ENCODE assay signal across 21 mouse cellular contexts in genomic region chr2:68244556-68244955, GRCm38 (mm10).
DNase-seq lines count a peak whose midpoint lies in the region; ATAC-seq and TF ChIP-seq lines count a peak whose summit lies in the region.
"Had no signal": no experiment of that assay in that cellular context is flagged by ENCODE, and none has a peak within 500 bp of the region (broad histone marks: within the 10 kb centered on the region; RNA-seq: fewer than 3 reads in every experiment).

No protein-coding gene starts in this region.

- TF ChIP-seq EP300 in heart, adult 2 months (IDR thresholded peaks at IDR 0.05; ENCODE audit: insufficient read depth, low read depth, low read length): no peak

- no peak for TF ChIP-seq CTCF in heart, adult 2 months (IDR thresholded peaks at IDR 0.05)
- TF ChIP-seq CTCF in midbrain, postnatal 0 days (IDR thresholded peaks at IDR 0.05): no peak

- H3K4me1 ChIP-seq in heart, embryonic 13.5 days: peaks cover 38% of the 10 kb centered on the region
- H3K4me1 ChIP-seq in heart, adult 2 months (ENCODE audit: control insufficient read depth, insufficient read depth, low read length): no peaks in the 10 kb centered on the region
- no peaks in the 10 kb centered on the region for H3K4me1 ChIP-seq in midbrain, embryonic 11.5 days (ENCODE audit: control insufficient read depth, insufficient read depth, low read length)
- no peaks in the 10 kb centered on the region for H3K4me1 ChIP-seq in midbrain, postnatal 0 days (ENCODE audit: insufficient read depth, low read length)
- H3K4me1 ChIP-seq in embryonic facial prominence, embryonic 10.5 days: peaks cover 19% of the 10 kb centered on the region
- H3K4me1 ChIP-seq: embryonic facial prominence, embryonic 15.5 days; hindbrain, embryonic 13.5 days had no signal

- peak overlapping the region; percentile 53 for H3K27ac ChIP-seq in heart, embryonic 13.5 days (replicated peaks)
- no peak overlapping the region for H3K27ac ChIP-seq in heart, adult 2 months
- H3K27ac ChIP-seq in midbrain, embryonic 11.5 days (ENCODE audit: low read depth, low read length): no peak overlapping the region
- no peak overlapping the region for H3K27ac ChIP-seq in midbrain, postnatal 0 days (ENCODE audit: low read depth, low read length)
- H3K27ac ChIP-seq in embryonic facial prominence, embryonic 10.5 days (replicated peaks): 0 out of 2 replicates have a peak overlapping the region, but pooled peaks have one; percentile 20
- H3K27ac ChIP-seq: embryonic facial prominence, embryonic 15.5 days; forebrain, embryonic 15.5 days; hindbrain, embryonic 13.5 days; hindbrain, postnatal 0 days had no signal

- intact Hi-C loops in heart, adult 2 months (cut with DNase I): no loop called here

- no peak overlapping the region for H3K9ac ChIP-seq in heart, embryonic 13.5 days
- H3K9ac ChIP-seq in heart, adult 2 months (ENCODE audit: low read depth, low read length): no peak overlapping the region
- H3K9ac ChIP-seq in midbrain, embryonic 11.5 days (ENCODE audit: low read length): no peak overlapping the region
- no peak overlapping the region for H3K9ac ChIP-seq in midbrain, postnatal 0 days (replicated peaks; ENCODE audit: low read length, poor library complexity, severe bottlenecking)
- H3K9ac ChIP-seq: embryonic facial prominence, embryonic 15.5 days; forebrain, embryonic 15.5 days; hindbrain, embryonic 13.5 days had no signal

- H3K27me3 ChIP-seq in heart, embryonic 13.5 days (replicated peaks): no peaks in the 10 kb centered on the region
- H3K27me3 ChIP-seq in heart, adult 2 months (ENCODE audit: control insufficient read depth, insufficient read depth, low read length): no peaks in the 10 kb centered on the region
- no peaks in the 10 kb centered on the region for H3K27me3 ChIP-seq in midbrain, embryonic 11.5 days (ENCODE audit: control insufficient read depth, insufficient read depth, low read length)
- no peaks in the 10 kb centered on the region for H3K27me3 ChIP-seq in midbrain, postnatal 0 days (ENCODE audit: insufficient read depth, low read length)
- H3K27me3 ChIP-seq in embryonic facial prominence, embryonic 10.5 days (replicated peaks; ENCODE audit: low read depth, poor library complexity, severe bottlenecking): no peaks in the 10 kb centered on the region
- H3K27me3 ChIP-seq: embryonic facial prominence, embryonic 15.5 days; forebrain, embryonic 15.5 days; hindbrain, embryonic 13.5 days had no signal

- DNase-seq in heart, adult 2 months: no peak
- peak; percentile 53 for DNase-seq in midbrain, embryonic 11.5 days (ENCODE audit: low spot score, missing footprints)
- no peak for DNase-seq in midbrain, postnatal 0 days (ENCODE audit: low spot score)
- DNase-seq in embryonic facial prominence, embryonic 10.5 days (ENCODE audit: low spot score): no peak
- no peak for DNase-seq in right cerebral cortex, postnatal 14 days
- no peak for DNase-seq in kidney, adult 8-10 months
- DNase-seq: adrenal gland, postnatal 14 days; cerebellum, adult 11-12 months; cerebellum, adult 9-11 months; cerebellum, postnatal 36 days; gastrocnemius, postnatal 10 days; heart, postnatal 36 days; kidney, adult 11 months had no signal

- TF ChIP-seq POLR2A in heart, adult 2 months (IDR thresholded peaks at IDR 0.05; ENCODE audit: insufficient read depth, low read depth, low read length): no peak

- no peak for ATAC-seq in heart, embryonic 13.5 days (ENCODE audit: extremely low read depth, insufficient number of reproducible peaks, low FRiP score, low TSS enrichment)
- ATAC-seq in midbrain, embryonic 11.5 days (ENCODE audit: low FRiP score): no peak
- no peak for ATAC-seq in midbrain, postnatal 0 days (ENCODE audit: low FRiP score)
- ATAC-seq: activated CD4-positive, CD25-positive, alpha-beta regulatory T cell, adult 4 months; forebrain, embryonic 15.5 days; hindbrain, postnatal 0 days had no signal

- WGBS in heart, embryonic 13.5 days: 67% methylated on average over 1 of the region's 1 CpGs
- 82% methylated on average over 1 of the region's 1 CpGs for WGBS in heart, adult 2 months
- WGBS in midbrain, embryonic 11.5 days: 86% methylated on average over 1 of the region's 1 CpGs
- 90% methylated on average over 1 of the region's 1 CpGs for WGBS in midbrain, postnatal 0 days
- 78% methylated on average over 1 of the region's 1 CpGs for WGBS in embryonic facial prominence, embryonic 10.5 days

- no peaks in the 10 kb centered on the region for H3K9me3 ChIP-seq in heart, embryonic 13.5 days
- no peaks in the 10 kb centered on the region for H3K9me3 ChIP-seq in midbrain, embryonic 11.5 days (ENCODE audit: control insufficient read depth, low read length)
- no peaks in the 10 kb centered on the region for H3K9me3 ChIP-seq in midbrain, postnatal 0 days (ENCODE audit: low read length)
- H3K9me3 ChIP-seq in embryonic facial prominence, embryonic 10.5 days: no peaks in the 10 kb centered on the region
- H3K9me3 ChIP-seq: embryonic facial prominence, embryonic 15.5 days; forebrain, embryonic 15.5 days; hindbrain, embryonic 13.5 days had no signal

- no peaks in the 10 kb centered on the region for H3K79me2 ChIP-seq in heart, adult 2 months (replicated peaks; ENCODE audit: control insufficient read depth, insufficient read depth, low read length)

- peaks cover 30% of the 10 kb centered on the region for H3K36me3 ChIP-seq in heart, embryonic 13.5 days
- peaks cover 2% of the 10 kb centered on the region for H3K36me3 ChIP-seq in heart, adult 2 months (ENCODE audit: control insufficient read depth, insufficient read depth, low read length)
- H3K36me3 ChIP-seq in midbrain, embryonic 11.5 days (ENCODE audit: control insufficient read depth, insufficient read depth, low read length): no peaks in the 10 kb centered on the region
- H3K36me3 ChIP-seq in midbrain, postnatal 0 days (ENCODE audit: insufficient read depth, low read length): no peaks in the 10 kb centered on the region
- H3K36me3 ChIP-seq in embryonic facial prominence, embryonic 10.5 days (replicated peaks): no peaks in the 10 kb centered on the region
- H3K36me3 ChIP-seq: embryonic facial prominence, embryonic 15.5 days; forebrain, embryonic 15.5 days; G1E; hindbrain, embryonic 13.5 days had no signal

- no peak overlapping the region for H3K4me3 ChIP-seq in heart, embryonic 13.5 days
- H3K4me3 ChIP-seq in heart, adult 2 months: no peak overlapping the region
- no peak overlapping the region for H3K4me3 ChIP-seq in midbrain, embryonic 11.5 days (ENCODE audit: low read depth, low read length)
- no peak overlapping the region for H3K4me3 ChIP-seq in midbrain, postnatal 0 days (ENCODE audit: low read depth, low read length)
- H3K4me3 ChIP-seq in embryonic facial prominence, embryonic 10.5 days: no peak overlapping the region
- H3K4me3 ChIP-seq: embryonic facial prominence, embryonic 15.5 days; erythroblast, embryonic 14.5 days; forebrain, embryonic 15.5 days; hindbrain, embryonic 13.5 days had no signal

- no peak overlapping the region for H3K4me2 ChIP-seq in heart, embryonic 13.5 days
- no peak overlapping the region for H3K4me2 ChIP-seq in midbrain, embryonic 11.5 days
- no peak overlapping the region for H3K4me2 ChIP-seq in midbrain, postnatal 0 days (ENCODE audit: low read depth, low read length, poor library complexity, severe bottlenecking)
- H3K4me2 ChIP-seq: embryonic facial prominence, embryonic 15.5 days; forebrain, embryonic 15.5 days; hindbrain, embryonic 13.5 days had no signal

Comparison
In these comparisons a context has a peak if more than half of its experiments do, and no peak if none do; other contexts are left out.
1. H3K27ac ChIP-seq: peak in heart, embryonic 13.5 days (single experiment) and embryonic facial prominence, embryonic 10.5 days (single experiment); none in heart, adult 2 months (single experiment), midbrain, embryonic 11.5 days (single experiment) and midbrain, postnatal 0 days (single experiment).